Mouse (Mus musculus) midbrain, embryonic 14.5 days (tissue): ENCODE results near the gene Khdc4. TPM values are rescaled to one million over a fixed set of nuclear protein-coding genes. Genes with fewer than 3 reads are reported as not detected.

ENCODE experiments used
- ATAC-seq: fragments of 200-750 bp; cut with Nextera tagmentation; 2 replicates; pipeline ENCODE4 v1.8.0; 2017; ENCODE audit warnings: moderate number of reproducible peaks, moderate library complexity; ENCODE audit not compliant: low FRiP score, low TSS enrichment
- DNase-seq: peaks from one replicate; pipeline ENCODE4 v3.0.0-alpha.2; 2015
- H3K27ac ChIP-seq: fragments of 300-500 bp; sonication (generic); replicated peaks from 2 replicates; pipeline ENCODE4 v1.5.1; 2014; ENCODE audit warnings: mild to moderate bottlenecking, low read depth, low read length, moderate library complexity
- H3K27me3 ChIP-seq: fragments of 300-500 bp; sonication (generic); 2 replicates; pipeline ENCODE4 v1.6.1; 2014; ENCODE audit warnings: low read length, control low read depth, mixed read lengths; ENCODE audit not compliant: control insufficient read depth, insufficient read depth
- H3K36me3 ChIP-seq: fragments of 300-500 bp; sonication (generic); 2 replicates; pipeline ENCODE4 v1.6.1; 2014; ENCODE audit warnings: low read length, control low read depth; ENCODE audit not compliant: control insufficient read depth, insufficient read depth
- H3K4me1 ChIP-seq: fragments of 300-500 bp; sonication (generic); 2 replicates; pipeline ENCODE4 v1.6.1; 2014; ENCODE audit warnings: mild to moderate bottlenecking, antibody characterized with exemption, low read length, control low read depth; ENCODE audit not compliant: control insufficient read depth, insufficient read depth
- H3K4me2 ChIP-seq: fragments of 300-500 bp; sonication (generic); 2 replicates; pipeline ENCODE4 v1.6.1; 2014; ENCODE audit warnings: mild to moderate bottlenecking, low read length, moderate library complexity
- H3K4me3 ChIP-seq: fragments of 300-500 bp; sonication (generic); replicated peaks from 2 replicates; pipeline ENCODE4 v1.5.1; 2014; ENCODE audit warnings: low read depth, low read length
- H3K9ac ChIP-seq: fragments of 300-500 bp; sonication (generic); replicated peaks from 2 replicates; pipeline ENCODE4 v1.6.1; 2014; ENCODE audit warnings: mild to moderate bottlenecking, low read length, moderate library complexity
- H3K9me3 ChIP-seq: fragments of 300-500 bp; sonication (generic); 2 replicates; pipeline ENCODE4 v1.6.1; 2016; ENCODE audit warnings: low read length, control low read depth, mixed read lengths; ENCODE audit not compliant: control insufficient read depth
- WGBS: fragments of 180-500 bp; shearing (Covaris S2); extraction: QIAGEN DNeasy Blood & Tissue Kit; methylation state at CpG from one replicate; pipeline ENCODE4 v1.1.7; 2014; 5-methylcytosine and 5-hydroxymethylcytosine counted together
- polyA plus RNA-seq: library from polyadenylated mRNA; unstranded; fragments of >200 nt; fragmentation: Nextera tagmentation; extraction: Ambion mirVana; gene quantifications from 2 replicates; pipeline ENCODE4 v1.2.1, GENCODE M21; 2014

Khdc4 gene
- polyA plus RNA-seq: 68.2 and 91.0 TPM in 2 replicates

GRCm38 (mm10) chr3:88684980-88685941 is at the start of gene Khdc4:
Khdc4 (plus strand) TSS chr3:88685803.
- Histone ChIP-seq H3K4me1 (peaks cover 17% of the 10 kb centered on the region), H3K27me3 (no peaks in the 10 kb centered on the region)
- ATAC-seq: peak; percentile 99

GRCm38 (mm10) chr3:88636555-88636986 is 49.0 kb upstream of the Khdc4 start:
- 91% methylated on average over 8 of the region's 8 CpGs for WGBS
- Histone ChIP-seq H3K4me2 (no peak overlapping the region), H3K36me3 (peaks cover 97% of the 10 kb centered on the region), H3K4me1 (no peaks in the 10 kb centered on the region), H3K4me3 (no peak overlapping the region), H3K9me3 (no peaks in the 10 kb centered on the region), H3K9ac (no peak overlapping the region), H3K27me3 (no peaks in the 10 kb centered on the region), H3K27ac (no peak overlapping the region)
- ATAC-seq (no peak), DNase-seq (no peak)

More at GRCm38 (mm10) chr3:88684980-88685941, at the start of gene Khdc4:
- Histone ChIP-seq H3K4me3 (peak within 1 kb of the TSS; percentile 95), H3K9me3 (no peaks in the 10 kb centered on the region), H3K4me2 (peak within 1 kb of the TSS; percentile 67), H3K27ac (peak within 1 kb of the TSS; percentile 97), H3K36me3 (peaks cover 25% of the 10 kb centered on the region), H3K9ac (peak within 1 kb of the TSS; percentile 94)
- 1% methylated on average over 47 of the region's 47 CpGs for WGBS
- DNase-seq: peak; percentile 98

GRCm38 (mm10) chr3:88637134-88637533 is 48.5 kb upstream of the Khdc4 start:
- 95% methylated on average over 5 of the region's 5 CpGs for WGBS
- H3K4me3 ChIP-seq: no peak overlapping the region
- H3K27me3 ChIP-seq: no peaks in the 10 kb centered on the region
- no peak overlapping the region for H3K4me2 ChIP-seq
- H3K9ac ChIP-seq: no peak overlapping the region
- H3K4me1 ChIP-seq: no peaks in the 10 kb centered on the region
- no peaks in the 10 kb centered on the region for H3K9me3 ChIP-seq
- no peak overlapping the region for H3K27ac ChIP-seq
- DNase-seq (no peak), ATAC-seq (no peak)
- peaks cover 97% of the 10 kb centered on the region for H3K36me3 ChIP-seq

- Histone ChIP-seq H3K4me1 (no peaks in the 10 kb centered on the region), H3K9me3 (no peaks in the 10 kb centered on the region), H3K4me2 (no peak overlapping the region), H3K27ac (no peak overlapping the region), H3K9ac (no peak overlapping the region), H3K27me3 (no peaks in the 10 kb centered on the region), H3K4me3 (no peak overlapping the region), H3K36me3 (peaks cover 97% of the 10 kb centered on the region)
- ATAC-seq (no peak), DNase-seq (no peak)
- 96% methylated on average over 12 of the region's 12 CpGs for WGBS
Observed at GRCm38 (mm10) chr3:88639239-88639638, 46.4 kb upstream of the Khdc4 start.

- Histone ChIP-seq H3K27ac (no peak overlapping the region), H3K4me1 (no peaks in the 10 kb centered on the region), H3K27me3 (no peaks in the 10 kb centered on the region), H3K4me3 (no peak overlapping the region), H3K9ac (no peak overlapping the region), H3K9me3 (no peaks in the 10 kb centered on the region), H3K4me2 (no peak overlapping the region), H3K36me3 (peaks cover 96% of the 10 kb centered on the region)
- 78% methylated on average over 1 of the region's 1 CpGs for WGBS
- DNase-seq (peak; percentile 84), ATAC-seq (no peak)
Observed at GRCm38 (mm10) chr3:88640676-88641075, 44.9 kb upstream of the Khdc4 start.

GRCm38 (mm10) chr3:88643078-88643477 is 42.5 kb upstream of the Khdc4 start:
- Histone ChIP-seq H3K4me2 (no peak overlapping the region), H3K27me3 (no peaks in the 10 kb centered on the region), H3K4me3 (no peak overlapping the region), H3K27ac (no peak overlapping the region), H3K36me3 (peaks cover 98% of the 10 kb centered on the region), H3K9me3 (no peaks in the 10 kb centered on the region), H3K4me1 (no peaks in the 10 kb centered on the region), H3K9ac (no peak overlapping the region)
- DNase-seq: no peak
- WGBS: 81% methylated on average over 5 of the region's 5 CpGs
- ATAC-seq: no peak

- no peak for ATAC-seq
- WGBS: 95% methylated on average over 12 of the region's 12 CpGs
- no peak overlapping the region for H3K4me3 ChIP-seq
- H3K4me2 ChIP-seq: no peak overlapping the region
- H3K36me3 ChIP-seq: peaks cover 86% of the 10 kb centered on the region
- DNase-seq: no peak
- H3K9ac ChIP-seq: no peak overlapping the region
- no peak overlapping the region for H3K27ac ChIP-seq
- no peaks in the 10 kb centered on the region for H3K27me3 ChIP-seq
- no peaks in the 10 kb centered on the region for H3K4me1 ChIP-seq
- no peaks in the 10 kb centered on the region for H3K9me3 ChIP-seq
Observed at GRCm38 (mm10) chr3:88645937-88646336, 39.7 kb upstream of the Khdc4 start.

- peaks cover 81% of the 10 kb centered on the region for H3K36me3 ChIP-seq
- H3K4me3 ChIP-seq: no peak overlapping the region
- H3K27ac ChIP-seq: no peak overlapping the region
- no peak overlapping the region for H3K9ac ChIP-seq
- WGBS: 89% methylated on average over 6 of the region's 6 CpGs
- H3K9me3 ChIP-seq: no peaks in the 10 kb centered on the region
- no peaks in the 10 kb centered on the region for H3K27me3 ChIP-seq
- H3K4me1 ChIP-seq: no peaks in the 10 kb centered on the region
- DNase-seq (no peak), ATAC-seq (no peak)
- H3K4me2 ChIP-seq: no peak overlapping the region
Observed at GRCm38 (mm10) chr3:88646426-88646995, 39.1 kb upstream of the Khdc4 start.
